Mouse (Mus musculus): ENCODE results near the gene Frem1. TPM values are rescaled to one million over a fixed set of nuclear protein-coding genes. Genes with fewer than 3 reads are reported as not detected.
A peak's percentile ranks its signal among the peaks of the same experiment; 100 is the strongest.

Gene Frem1
- 1 to 10 TPM in 1 of 2 experiments, under 1 TPM in 1; 0.86 to 1.1 TPM for total RNA-seq (2021)
- long read RNA-seq, experiment 1, result 0 reads
- long read RNA-seq, experiment 2, result 0 reads

GRCm38 (mm10) chr4:83051634-83052577 lies at the start of gene Frem1:
Frem1 (minus strand) TSS chr4:83052339.
- intact Hi-C loops (cut with DNase I), result no loop called here
- DNase-seq, result peak; percentile 26 to 43

DNA sequence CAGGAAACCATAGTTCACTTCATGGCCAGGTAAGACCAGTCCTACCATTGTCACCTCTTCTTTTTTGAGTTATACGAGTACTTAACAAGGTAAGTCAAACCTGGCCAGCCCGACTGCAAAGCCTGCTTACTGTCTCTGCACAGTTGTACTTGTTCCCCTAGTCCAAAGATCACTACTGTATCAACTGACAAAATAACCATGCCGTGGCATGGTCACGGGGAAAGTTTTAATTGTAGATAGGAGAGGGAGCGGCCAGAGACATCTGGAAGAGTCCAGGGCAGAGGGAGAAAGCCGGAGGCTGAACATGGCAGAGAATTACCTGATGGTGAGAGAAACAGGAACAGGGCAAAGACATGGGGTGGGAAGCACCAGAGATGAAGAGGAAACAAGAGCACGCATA lies 46.9 kb upstream of the Frem1 start:
- intact Hi-C loops (cut with DNase I), result no loop called here
- no peak for DNase-seq

DNA sequence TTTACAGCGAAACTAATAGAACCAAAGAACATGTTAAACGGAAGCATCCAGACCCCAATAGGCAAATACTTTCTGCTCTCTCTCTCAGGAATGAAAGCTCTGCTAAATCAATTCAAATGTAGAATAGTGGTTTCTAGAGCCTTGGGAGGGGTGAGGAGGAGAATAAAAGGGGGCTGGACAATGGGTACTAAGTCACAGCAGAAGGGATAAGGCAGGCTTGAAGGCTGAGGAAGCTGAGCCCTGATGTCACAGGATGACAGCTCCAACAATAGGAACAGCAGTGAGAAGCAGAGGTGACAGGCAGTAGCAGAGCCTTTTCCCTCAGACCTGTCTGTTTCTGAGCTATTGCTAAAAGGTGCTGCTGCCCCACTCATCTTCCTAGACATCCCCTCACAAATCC lies 41.8 kb upstream of the Frem1 start:
- DNase-seq, result no peak
- intact Hi-C loops (cut with DNase I), result no loop called here

DNA sequence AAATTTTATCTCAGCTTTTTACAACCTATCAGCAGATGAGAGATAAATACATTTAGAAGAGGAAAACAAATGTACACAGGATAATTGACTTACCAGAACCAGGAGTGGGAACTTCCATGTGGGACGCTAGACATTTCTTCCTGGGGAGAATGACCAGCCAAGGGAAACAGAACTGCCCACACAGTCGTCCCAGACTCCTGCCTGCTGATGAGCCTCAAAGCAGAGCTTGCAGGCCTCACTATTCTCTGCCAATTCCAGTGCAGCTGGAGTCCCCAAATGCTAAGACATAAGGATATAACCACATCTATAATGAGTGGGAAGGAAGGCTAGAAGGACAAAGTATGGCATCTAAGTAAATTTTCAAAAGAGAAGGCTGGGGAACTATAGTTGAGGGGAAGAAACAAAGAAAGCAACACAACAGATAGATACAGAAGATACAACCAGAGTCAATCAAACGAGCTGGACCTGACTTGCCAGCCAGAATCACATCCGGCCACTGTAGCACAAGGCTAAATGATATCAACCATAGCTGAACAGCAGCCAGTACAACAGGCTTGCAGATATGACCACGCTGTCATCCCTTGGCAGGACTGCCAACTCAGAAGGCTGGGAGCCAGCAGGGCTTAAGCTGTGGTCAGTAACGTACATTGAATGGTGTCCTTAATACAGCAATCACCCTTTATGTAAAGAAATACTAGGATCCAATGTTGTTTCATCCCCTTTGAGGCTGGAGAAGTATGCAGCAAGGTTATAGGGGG lies 38.7 kb upstream of the Frem1 start:
- DNase-seq, result no peak
- intact Hi-C loops (cut with DNase I), result no loop called here

DNA sequence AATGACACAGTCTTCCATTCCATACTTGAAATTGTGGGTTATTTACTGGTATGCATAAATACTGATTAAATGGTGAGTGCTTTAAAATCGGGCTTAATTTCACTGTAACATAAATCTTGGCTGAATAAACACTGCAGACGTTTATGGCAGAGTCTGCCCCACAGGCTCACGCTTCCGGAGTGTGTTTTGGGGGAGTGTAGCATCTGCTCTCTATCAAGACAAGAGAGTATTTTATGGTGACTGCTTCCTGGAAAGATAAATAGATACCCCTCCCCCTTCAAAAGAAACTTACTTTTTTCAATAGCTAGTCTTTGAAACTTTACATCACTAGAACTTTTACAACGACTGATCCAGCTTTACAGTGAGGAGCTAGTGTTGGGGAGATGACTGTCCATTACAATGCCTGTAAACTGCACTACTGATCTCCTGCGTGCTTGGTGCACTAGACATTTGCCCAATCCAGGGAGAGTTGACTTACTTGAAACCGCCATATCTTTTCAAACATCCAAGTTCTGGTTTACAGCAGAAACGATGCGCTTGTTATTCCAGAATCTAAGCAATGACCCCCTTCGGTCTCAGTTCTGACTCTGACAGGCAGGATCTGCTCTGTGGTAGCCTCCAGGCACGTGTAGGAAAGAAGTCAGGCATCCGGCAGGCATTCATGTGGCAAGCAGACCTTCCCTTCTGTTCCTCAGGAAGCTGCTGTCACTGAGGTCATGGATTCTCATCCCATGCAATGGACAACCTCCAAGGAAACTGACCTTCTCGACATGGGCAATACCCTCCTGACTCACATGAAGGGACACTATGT lies 28.4 kb upstream of the Frem1 start:
- no peak for DNase-seq
- intact Hi-C loops (cut with DNase I), result no loop called here

- intact Hi-C loops (cut with DNase I), result no loop called here
- no peak for DNase-seq
Measured at GRCm38 (mm10) chr4:83064191-83064590, 12.1 kb upstream of the Frem1 start.

- no peak for DNase-seq
- intact Hi-C loops (cut with DNase I), result no loop called here
Measured at GRCm38 (mm10) chr4:83061564-83061963, 9.4 kb upstream of the Frem1 start.

GRCm38 (mm10) chr4:83058617-83059016 lies 6.5 kb upstream of the Frem1 start:
- intact Hi-C loops (cut with DNase I), result no loop called here
- no peak for DNase-seq

DNA sequence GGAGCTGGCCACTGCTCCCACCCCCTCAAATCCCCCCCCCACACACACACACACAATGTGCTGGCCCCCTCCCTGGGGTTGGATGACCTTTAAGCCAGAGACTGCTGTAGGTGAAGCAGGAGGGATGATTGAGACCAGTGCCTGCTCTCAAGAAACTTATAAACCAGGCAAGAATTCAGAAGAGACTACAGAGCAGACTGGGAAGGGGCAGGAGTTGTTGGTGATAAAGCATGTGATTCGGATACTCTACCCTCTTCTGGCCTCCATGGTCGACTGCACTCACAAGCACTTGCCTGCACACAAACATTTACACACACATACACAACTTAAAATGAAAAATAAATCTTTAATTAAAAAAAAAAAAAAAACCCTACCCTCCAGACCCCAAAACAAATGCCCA lies 6.0 kb upstream of the Frem1 start:
- DNase-seq, result no peak
- intact Hi-C loops (cut with DNase I), result no loop called here

DNA sequence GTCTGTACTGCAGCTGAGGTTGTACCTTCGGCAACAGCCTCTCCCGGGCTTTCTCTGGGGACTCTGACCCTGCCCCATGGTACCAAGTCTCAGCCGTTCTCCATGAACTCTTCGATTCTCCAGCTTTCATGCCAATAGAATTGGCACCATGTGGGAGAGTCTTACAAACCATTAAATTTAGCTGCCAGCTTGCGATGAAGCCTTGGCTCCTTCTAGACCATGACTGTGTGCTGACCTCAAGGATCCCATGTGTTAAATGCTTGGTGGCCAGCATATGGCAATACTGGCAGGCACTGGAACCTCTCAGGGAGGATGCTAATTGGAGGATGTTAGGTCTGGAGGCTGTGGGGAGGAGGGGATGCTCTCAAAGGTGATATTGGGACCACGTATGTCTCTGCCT lies 4.4 kb upstream of the Frem1 start:
- intact Hi-C loops (cut with DNase I), result no loop called here
- DNase-seq, result no peak

DNA sequence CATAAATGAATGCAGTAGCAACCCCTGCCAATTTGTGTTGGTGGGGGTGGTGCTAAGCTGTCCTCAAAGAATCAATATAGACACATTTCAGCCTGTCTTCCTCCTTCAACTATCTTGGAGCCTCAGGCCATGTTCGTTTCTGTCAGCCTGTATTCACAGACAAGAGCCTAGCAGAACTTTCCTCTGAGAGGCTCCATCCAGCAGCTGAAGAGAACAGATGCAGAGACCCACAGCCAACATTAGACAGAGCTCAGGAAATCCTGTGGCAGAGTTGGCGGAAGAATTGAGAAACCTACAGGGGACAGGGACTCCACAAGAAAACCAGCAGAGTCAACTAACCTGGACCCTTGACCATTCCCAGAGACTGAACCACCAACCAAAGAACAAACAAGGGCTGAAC lies 3.3 kb upstream of the Frem1 start:
- intact Hi-C loops (cut with DNase I), result no loop called here
- no peak for DNase-seq

GRCm38 (mm10) chr4:83053206-83053605 lies 1.1 kb upstream of the Frem1 start:
- intact Hi-C loops (cut with DNase I), result no loop called here
- no peak for DNase-seq

DNA sequence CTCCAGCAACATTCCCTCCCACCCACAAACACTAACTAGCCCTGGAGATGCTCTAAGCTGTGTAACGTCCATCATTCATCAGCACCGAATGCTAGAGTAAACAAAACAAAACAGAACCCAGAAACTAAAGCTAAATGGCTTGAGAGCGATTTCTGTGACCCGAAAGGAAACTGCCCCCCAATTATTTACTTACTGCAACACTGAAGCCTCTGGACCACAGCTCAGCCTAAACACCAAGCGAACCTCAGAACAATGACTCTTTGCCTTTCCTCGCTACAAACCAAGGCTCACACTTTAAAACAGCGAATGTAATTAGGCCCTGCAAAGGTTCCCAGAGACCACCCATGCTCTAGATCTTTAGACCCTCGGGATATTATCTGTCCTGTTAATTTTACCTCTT lies 963 bp downstream of the Frem1 start:
- no peak for DNase-seq
- intact Hi-C loops (cut with DNase I), result no loop called here

DNA sequence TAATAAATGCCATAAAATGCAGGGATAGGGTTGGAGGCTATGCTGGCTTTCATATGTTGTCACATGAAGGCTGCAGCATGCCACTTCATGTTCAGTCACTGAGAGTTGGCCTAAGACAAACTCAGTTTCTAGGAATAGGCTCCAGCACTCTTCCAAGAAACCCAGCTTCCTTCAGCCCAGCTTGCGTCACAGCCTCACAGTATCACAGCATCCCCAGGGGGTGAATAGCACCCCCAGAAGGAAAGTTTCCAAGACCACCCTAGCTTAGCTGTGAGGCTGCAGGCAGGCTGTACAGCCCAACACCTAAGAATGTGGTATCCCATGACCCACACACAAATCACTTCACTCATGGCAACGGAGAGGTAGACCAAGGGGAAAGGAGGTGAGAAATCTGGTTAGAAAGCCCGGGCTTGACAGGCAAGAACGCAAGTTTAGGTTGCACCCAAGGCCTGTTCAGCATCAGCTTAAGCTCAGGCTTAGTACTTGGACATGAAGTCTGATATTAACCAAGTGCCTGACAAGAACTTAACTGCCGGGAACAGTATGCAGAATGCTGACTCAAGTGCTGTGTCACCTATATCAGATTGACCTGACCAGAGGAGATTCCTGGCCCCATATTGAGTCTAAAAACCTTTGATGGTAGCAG lies 1.9 kb downstream of the Frem1 start:
- intact Hi-C loops (cut with DNase I), result no loop called here
- no peak for DNase-seq

DNA sequence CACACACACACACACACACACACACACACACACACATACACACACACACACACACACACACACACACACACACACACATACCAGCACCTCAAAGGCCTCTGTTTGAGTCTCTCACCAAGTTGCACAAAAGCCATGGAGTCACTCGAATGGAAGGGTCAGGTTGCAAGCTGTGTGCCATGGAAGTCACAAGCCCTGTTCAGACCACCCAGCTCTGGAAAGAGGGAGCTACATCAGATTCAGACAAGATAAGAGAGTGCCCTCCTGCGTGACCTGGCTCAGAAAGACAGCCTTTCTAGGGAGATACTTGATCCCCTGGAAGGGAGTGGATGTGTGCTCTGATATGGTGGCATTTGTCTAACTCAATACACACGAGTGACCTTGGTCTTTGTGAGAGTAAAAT lies 2.9 kb downstream of the Frem1 start:
- DNase-seq, result no peak
- intact Hi-C loops (cut with DNase I), result no loop called here

DNA sequence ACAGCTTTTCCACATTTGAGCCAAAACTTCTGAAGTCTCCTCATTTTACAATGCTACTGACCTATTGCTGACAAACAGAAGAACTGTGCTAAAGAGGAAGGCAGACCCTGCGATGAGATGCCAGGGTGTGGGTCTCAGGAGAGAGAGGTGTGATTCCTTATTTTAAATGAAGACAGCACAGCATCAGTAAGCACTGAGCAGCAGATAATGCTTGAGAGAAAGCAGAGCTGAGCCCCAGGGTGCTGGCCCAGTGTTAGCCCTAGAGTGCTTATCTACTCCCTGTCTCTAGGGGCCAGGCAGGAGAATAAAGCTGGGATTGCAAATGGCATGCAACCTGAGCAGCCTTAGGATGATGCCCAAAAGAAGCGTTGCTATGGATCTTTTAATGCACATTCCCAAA lies 3.6 kb downstream of the Frem1 start:
- no peak for DNase-seq
- intact Hi-C loops (cut with DNase I), result no loop called here

- intact Hi-C loops (cut with DNase I), result no loop called here
- DNase-seq, result no peak
Measured at GRCm38 (mm10) chr4:83046806-83047205, 5.3 kb downstream of the Frem1 start.

GRCm38 (mm10) chr4:83046069-83046468 lies 6.1 kb downstream of the Frem1 start:
- intact Hi-C loops (cut with DNase I), result no loop called here
- no peak for DNase-seq

- intact Hi-C loops (cut with DNase I), result no loop called here
- DNase-seq, result no peak
Measured at GRCm38 (mm10) chr4:83045266-83045665, 6.9 kb downstream of the Frem1 start.

DNA sequence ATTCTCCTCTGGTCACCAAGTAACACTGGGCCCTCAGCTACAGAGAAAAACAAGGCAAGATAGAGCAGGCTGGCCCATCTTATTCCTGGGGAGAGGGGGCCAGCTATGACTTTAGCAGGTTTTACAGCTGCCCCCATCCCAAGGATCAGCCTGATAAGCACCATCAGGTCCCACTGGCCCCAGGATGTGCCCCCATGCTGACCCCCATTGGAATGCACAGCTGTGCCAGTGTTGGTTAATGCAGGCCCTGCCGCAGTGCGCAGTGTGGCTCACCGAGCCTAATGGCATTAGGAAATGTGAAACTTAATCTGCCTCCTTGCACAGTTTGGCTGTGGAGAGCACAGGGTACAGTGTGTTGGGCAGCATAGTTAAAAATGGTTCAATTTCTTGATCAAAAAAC lies 11.4 kb downstream of the Frem1 start:
- intact Hi-C loops (cut with DNase I), result no loop called here

More for the DNA sequence above, 11.4 kb downstream of the Frem1 start:
- no peak for DNase-seq

Data from gastrocnemius, postnatal 36 days (tissue).